Mouse (Mus musculus): ENCODE measurements at regions not wholly inside any gene's neighbourhood (a gene's known extent, or its start where the extent isn't known, plus 50 kb on each side); places are given as distances from the start of the nearest gene placed in this dataset.

- no peaks in the 10 kb centered on the region for H3K9me3 ChIP-seq (replicated peaks)
- H3K27me3 ChIP-seq (replicated peaks), result no peaks in the 10 kb centered on the region
- 83% methylated on average over 5 of the region's 5 CpGs for WGBS
- H3K36me3 ChIP-seq, result no peaks in the 10 kb centered on the region
- H3K4me3 ChIP-seq, result no peak overlapping the region
- H3K4me2 ChIP-seq, result no peak overlapping the region
- ATAC-seq (ENCODE audit: insufficient number of reproducible peaks, low FRiP score), result no peak
- no peak overlapping the region for H3K9ac ChIP-seq
- no peak overlapping the region for H3K27ac ChIP-seq (ENCODE audit: poor library complexity, severe bottlenecking)
- H3K4me1 ChIP-seq (replicated peaks), result no peaks in the 10 kb centered on the region
These were observed 292.5 kb downstream of the Gm4340 start for GRCm38 (mm10) chr10:104486226-104486944.

GRCm38 (mm10) chr10:104489301-104489700, 295.5 kb downstream of the Gm4340 start:
- Histone ChIP-seq H3K36me3 (no peaks in the 10 kb centered on the region), H3K4me2 (no peak overlapping the region), H3K4me1 (replicated peaks) (no peaks in the 10 kb centered on the region), H3K27ac (ENCODE audit: poor library complexity, severe bottlenecking) (no peak overlapping the region), H3K9ac (no peak overlapping the region), H3K27me3 (replicated peaks) (no peaks in the 10 kb centered on the region), H3K9me3 (replicated peaks) (no peaks in the 10 kb centered on the region), H3K4me3 (no peak overlapping the region)
- WGBS, result 57% methylated on average over 4 of the region's 4 CpGs
- no peak for ATAC-seq (ENCODE audit: insufficient number of reproducible peaks, low FRiP score)

GRCm38 (mm10) chr10:104490943-104491631, 297.2 kb downstream of the Gm4340 start:
- Histone ChIP-seq H3K4me2 (no peak overlapping the region), H3K36me3 (no peaks in the 10 kb centered on the region), H3K4me1 (replicated peaks) (no peaks in the 10 kb centered on the region), H3K27me3 (replicated peaks) (no peaks in the 10 kb centered on the region), H3K27ac (ENCODE audit: poor library complexity, severe bottlenecking) (no peak overlapping the region), H3K9ac (no peak overlapping the region), H3K4me3 (no peak overlapping the region), H3K9me3 (replicated peaks) (no peaks in the 10 kb centered on the region)
- WGBS, result 54% methylated on average over 2 of the region's 2 CpGs
- no peak for ATAC-seq (ENCODE audit: insufficient number of reproducible peaks, low FRiP score)
